Mouse (Mus musculus) frontal cortex, postnatal 10 days (tissue): Measurements from ENCODE around the gene Rora.

Experiments used
- DNase-seq, 2 experiments: peaks; one replicate each; pipeline ENCODE4 v3.0.0; 2022; ENCODE audit warnings: low spot score in 2 of 2, mixed read lengths in 1 of 2

Rora gene

DNA sequence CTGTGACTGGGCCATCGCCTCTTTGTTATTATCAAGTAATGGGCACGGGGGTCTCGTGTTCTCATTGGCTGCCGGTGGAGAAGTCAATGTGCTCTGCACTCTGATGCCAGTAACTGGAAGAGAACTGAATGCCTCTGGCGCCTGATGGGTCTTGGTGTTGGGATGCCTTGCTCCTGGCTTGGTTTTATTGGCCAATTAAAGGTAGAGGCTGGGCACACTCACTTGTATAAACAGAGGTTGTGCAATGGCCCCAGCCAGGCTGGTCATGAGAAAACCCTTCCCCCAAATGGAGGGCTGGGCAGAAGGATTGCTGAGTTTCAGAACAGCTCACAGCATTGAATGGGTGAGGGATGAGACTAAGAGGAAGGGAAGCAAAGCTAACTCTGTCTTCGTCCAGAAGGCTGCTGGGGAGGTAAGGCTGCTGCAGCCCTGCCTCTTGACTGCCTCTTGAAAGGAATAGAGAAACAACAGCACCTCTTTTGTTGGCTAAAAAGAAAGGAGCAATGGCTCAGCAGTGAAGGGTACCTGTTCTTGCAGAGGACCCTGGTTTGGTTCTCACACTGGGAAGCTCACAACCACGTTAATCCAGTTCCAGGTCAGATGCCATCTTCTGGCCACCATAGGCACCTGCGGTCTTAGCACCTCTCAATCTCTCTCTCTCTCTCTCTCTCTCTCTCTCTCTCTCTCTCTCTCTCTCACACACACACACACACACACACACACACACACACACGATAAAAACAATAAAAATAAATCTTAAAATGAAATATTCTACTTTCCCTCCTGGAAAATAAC is 653.3 kb downstream of the Rora start:
- peak in 1 of 2 experiments; percentile 10 for DNase-seq

DNA sequence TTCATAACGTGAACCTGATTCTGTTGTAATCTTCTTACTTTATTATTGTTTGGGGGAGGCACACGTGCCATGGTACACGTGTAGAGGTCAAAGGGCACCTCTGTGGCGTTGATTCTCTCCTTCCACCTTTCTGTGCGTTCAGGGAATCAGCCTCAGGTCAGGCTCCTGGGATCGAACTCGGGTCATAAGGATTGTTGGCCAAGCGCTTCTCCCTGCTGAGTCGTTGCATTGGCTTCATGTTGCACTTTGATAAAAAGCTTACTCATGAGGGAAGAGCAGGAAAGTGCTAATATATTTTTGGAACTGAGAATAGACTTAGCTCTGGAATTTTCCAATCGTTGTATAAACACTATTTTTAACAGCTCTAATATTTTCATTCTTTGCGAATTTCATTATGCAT is 654.4 kb downstream of the Rora start:
- no peak for DNase-seq

DNA sequence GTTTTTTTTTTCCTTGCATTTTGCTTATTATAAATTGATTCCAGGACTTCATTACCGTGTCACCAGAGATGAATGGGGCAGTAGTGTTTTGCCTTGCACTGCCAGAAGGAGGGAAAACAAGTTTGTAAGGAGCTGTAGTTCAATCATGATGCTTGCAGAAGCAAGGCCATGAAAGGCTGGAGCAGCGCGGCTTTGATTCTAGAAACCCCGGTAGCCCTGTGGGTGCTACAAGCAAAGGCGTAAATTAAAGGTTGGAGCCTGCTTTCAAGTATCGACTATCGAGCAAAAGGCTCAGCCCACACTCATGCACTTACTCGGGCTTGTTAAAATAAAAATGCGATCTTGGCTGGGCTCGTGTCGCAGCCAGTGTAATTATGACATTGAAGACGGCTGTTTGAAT is 656.9 kb downstream of the Rora start:
- no peak for DNase-seq

DNA sequence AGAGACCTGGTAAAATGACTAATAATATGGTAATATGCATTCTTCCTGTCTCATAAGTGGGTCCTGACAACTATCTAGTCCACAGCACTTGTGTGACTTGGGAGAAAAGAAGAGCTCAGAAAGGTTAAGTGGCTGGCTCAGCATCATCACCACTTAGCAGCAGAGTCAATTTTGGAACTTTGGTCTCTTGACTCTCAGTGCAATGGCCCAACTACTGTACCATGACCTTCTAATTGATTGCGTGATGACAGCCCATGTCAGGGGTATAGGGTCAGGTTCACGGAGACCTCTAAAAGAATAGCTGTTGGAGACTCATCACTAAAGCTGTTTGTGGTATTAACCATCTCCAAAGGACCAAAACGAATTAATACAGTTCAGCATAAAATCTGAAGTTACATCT is 659.7 kb downstream of the Rora start:
- DNase-seq = no peak

- no peak for DNase-seq
Observed at GRCm38 (mm10) chr9:69314451-69315210, 661.0 kb downstream of the Rora start.

DNA sequence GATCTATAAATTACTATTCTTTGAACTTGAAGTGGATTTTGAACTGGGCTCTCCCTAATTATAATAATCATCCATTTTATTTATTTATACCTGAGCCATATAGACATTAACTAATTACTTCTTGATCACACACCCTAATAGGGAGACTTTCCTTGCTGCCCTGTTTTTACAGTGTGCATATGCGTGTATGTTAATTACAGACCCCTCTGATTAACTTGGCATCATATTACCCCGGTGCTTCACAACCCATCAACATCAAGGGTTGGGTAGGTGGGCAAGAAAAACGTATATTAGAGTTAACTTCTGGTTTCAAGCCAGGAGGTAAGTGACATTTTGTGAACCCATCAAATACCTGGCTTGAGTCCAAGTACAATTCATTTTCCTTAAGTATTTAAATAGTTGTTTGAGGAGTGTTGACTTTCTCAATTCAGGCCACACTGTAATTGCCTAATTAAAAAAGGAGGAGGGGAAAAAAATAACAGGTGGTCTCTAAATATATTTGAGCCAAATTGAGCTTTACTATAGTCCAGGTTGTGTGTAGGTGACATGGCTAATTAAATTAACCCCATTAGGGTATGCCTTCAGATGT is 664.0 kb downstream of the Rora start:
- DNase-seq = no peak

DNA sequence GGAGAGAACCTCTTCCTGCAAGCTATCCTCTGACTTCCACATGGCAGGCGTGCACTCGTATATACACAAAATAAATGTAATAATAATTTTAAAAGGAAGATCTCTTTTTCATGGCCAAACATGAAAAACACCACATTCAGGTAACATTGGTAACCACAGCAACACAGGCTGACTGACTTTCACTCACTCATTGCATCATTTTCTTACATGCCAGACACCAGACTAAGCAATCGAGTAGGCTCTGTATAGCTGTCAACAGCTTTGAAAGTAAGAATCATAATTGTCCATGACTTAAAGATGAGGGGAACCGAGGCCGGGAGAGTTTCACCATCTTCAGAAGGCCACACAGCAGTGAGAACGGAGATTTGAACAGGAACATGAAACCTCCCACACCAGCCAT is 665.8 kb downstream of the Rora start:
- no peak for DNase-seq

- no peak for DNase-seq
Observed at GRCm38 (mm10) chr9:69319913-69320634, 666.5 kb downstream of the Rora start.

DNA sequence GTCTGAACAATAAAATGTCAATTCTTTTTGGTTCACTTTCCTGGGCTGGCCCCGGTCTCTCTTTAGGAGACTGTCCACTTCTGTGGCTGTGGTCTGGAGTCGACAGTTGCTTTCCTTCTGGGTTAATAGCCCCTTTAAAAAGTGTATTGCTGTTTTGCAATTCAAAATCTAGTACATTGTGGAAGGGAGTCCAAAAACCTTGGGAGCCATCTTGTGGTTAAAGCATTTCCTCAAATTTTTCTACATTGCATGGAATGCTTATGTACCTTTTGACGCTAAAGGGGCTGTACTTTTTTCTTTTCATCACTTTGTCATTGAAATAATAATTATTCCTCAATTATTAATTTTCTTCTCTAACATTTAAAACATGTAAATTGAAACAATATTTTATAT is 667.0 kb downstream of the Rora start:
- no peak for DNase-seq

DNA sequence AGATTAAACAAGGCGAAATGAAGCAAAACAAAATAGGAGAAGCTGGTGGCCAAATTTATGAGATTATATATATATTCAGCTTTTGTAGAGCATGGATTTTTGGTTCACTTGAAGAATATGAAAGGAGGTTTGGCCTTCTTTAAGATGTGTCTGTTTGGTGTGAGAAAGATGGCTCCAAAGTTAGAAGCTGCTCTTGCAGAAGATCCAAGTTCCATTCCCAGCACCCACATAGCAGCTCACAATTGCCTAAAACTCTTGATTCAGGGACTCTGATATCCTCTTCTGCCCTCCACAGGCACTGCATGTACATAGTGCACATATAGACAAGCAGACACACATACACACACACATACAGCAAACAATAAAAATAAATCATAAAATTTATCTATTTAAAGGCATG is 668.4 kb downstream of the Rora start:
- no peak for DNase-seq

GRCm38 (mm10) chr9:69323831-69324230 is 670.2 kb downstream of the Rora start:
- DNase-seq = no peak

- no peak for DNase-seq
Observed at GRCm38 (mm10) chr9:69327077-69327476, 673.5 kb downstream of the Rora start.

- no peak for DNase-seq
Observed at GRCm38 (mm10) chr9:69327591-69327990, 674.0 kb downstream of the Rora start.

DNA sequence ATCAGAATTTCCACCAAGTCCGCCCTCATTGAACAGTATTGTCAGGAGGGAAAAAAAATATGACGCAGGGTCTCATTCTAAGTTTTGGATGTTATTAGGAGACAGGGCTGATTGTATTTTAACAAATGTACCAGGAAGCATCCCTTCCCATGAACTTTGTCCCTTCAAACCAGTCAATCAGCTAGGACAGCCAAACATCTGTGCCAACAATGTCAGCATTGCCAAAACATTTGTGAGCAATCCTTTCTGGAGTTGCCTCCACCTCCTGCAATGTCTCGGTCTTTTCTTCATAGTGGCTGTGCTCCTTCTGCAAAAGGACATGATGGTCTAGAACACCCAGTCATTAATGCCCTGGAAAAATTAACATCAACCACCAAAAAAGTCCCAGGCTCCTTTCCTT is 678.2 kb downstream of the Rora start:
- DNase-seq = no peak

GRCm38 (mm10) chr9:69332802-69333568 is 679.4 kb downstream of the Rora start:
- no peak for DNase-seq

DNA sequence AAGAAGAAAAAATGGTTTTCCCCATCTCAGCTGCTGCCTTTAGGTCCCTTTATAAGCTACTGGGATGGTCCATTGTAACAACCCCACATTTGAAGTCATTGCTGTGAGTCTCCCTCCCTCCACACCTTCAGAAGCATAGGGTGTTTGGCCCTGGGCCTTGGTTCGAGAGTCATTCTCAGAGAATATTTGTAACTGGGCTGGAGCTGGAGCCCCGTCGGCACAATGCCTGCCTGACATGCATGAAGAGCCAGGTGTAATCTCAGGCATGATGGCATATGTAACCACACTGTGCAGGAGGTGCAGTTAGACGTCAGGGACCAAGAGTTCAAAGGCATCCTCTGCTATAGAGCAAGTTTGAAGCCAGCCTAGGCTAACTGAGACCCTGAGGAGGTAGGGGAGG is 680.1 kb downstream of the Rora start:
- DNase-seq = no peak

- no peak for DNase-seq
Observed at GRCm38 (mm10) chr9:69334106-69334505, 680.5 kb downstream of the Rora start.

GRCm38 (mm10) chr9:69336063-69336462 is 682.5 kb downstream of the Rora start:
- DNase-seq = no peak

DNA sequence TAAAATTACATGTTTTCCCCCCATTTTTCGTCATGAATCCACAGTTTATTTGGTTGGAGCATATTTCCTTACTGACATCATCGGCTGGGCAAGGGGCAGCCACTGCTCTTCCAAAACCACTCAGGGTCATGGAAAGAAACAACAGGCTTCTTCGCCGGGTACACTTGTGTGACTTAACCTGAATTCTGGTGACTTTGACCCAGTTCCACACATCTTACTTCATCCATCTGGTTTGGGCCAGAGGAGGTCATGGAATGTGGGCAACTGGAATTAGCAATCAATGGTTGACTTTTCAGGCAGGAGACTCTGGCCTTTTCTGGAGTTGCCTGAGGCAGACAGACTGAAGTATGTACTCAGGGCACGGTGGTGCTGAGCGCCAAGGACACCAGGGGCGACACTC is 685.6 kb downstream of the Rora start:
- DNase-seq = no peak

DNA sequence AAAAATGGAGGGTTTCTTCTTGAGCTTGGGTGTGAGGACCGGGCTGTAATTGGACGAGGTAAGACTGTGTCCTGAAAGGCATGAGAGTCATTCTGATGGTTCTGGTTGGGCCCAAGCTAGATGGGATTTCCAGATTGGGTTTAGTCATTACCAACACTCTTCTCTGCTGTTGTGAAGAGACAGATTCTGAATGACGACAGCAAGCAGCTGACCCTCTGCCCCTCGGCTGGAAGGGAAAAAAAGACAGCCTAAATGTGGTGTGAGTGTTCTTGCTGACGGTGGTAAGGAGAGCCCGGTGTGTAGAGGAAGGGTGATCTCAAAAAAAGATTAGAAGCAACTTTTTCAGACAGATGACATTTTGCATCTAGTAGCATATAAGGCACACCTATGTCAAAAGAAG is 686.2 kb downstream of the Rora start:
- no peak for DNase-seq

DNA sequence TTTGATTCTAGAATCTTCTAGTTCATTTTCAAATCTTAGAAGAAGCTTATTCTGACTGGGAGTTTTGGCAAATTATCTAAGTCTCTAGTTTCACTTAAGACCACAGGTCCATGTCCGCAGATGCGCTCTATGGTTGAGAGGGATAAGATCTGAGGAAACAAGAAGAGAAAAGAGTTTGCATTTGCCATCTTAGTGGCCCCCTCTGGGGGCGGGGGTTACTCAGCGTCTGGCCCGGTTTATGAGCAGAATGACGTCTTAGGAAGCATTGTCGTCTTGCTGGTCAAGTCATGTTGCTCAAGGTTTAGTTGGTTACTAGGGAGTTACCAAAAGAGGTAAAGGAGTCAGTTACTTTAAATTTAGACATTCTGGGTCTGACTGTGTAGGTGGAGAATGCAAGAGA is 686.8 kb downstream of the Rora start:
- no peak for DNase-seq
